Mouse (Mus musculus) kidney, postnatal 14 days (tissue): ENCODE measurements around the gene Slc26a9.
"Not testable (repeated sequence)": the region's sequence is repeated elsewhere in the genome, so short reads cannot be mapped to it uniquely, and the experiment has no call there.

Experiments used
- DNase-seq: peaks from one replicate; pipeline ENCODE4 v3.0.0; 2022; ENCODE audit warnings: mixed read lengths

Gene Slc26a9

GRCm38 (mm10) chr1:131770656-131771055 lies 26.8 kb downstream of the Slc26a9 start:
- peak; percentile 59 for DNase-seq

GRCm38 (mm10) chr1:131771440-131771839 lies 27.6 kb downstream of the Slc26a9 start:
- DNase-seq = no peak

DNA sequence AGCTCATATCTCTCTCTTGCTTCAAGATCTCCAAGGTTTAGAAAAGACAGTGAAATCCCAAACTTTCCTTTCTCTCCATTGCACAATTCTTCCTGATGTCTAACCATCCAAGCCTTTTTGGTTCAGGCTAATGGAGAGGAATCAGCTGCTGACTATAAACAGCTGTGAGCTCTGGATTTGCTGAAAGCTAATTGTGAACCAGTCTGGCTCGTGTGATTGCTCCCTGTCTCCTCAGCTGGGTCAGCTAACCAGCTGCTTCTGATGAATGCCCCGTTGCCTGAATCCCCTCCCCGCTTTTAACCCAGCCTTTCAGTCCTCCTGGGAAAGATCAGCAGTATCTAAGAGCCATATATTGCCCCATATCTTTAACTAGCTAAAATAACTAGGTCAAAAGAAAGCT lies 50.8 kb downstream of the Slc26a9 start:
- DNase-seq = no peak

DNA sequence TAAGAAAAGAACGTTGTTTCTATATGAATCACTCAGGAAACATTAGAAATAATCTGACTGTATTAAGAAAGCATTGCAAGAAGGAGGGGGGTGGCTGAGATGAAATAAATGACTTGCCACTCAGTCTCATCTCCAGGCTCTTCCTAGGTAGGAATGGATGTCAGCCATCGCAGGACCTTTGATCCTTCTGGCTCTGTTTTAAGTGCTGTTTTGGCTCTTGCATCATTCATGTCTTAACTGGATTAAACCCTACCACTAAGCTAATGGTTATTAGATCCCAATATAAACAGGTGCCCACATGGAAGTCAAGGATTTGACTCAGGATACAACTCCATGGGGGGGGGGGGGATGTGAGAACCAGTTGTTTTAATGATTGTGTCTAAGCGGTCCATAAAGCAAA lies 51.3 kb downstream of the Slc26a9 start:
- DNase-seq = no peak

GRCm38 (mm10) chr1:131797202-131797909 lies 53.5 kb downstream of the Slc26a9 start, which contains the start of gene Pm20d1:
TSS of gene Pm20d1 (plus strand) at chr1:131797381.
- DNase-seq = peak; percentile 88

- DNase-seq = no peak
Observed at GRCm38 (mm10) chr1:131800001-131800400, 56.2 kb downstream of the Slc26a9 start.

- DNase-seq = no peak
Observed at GRCm38 (mm10) chr1:131801071-131801470, 57.2 kb downstream of the Slc26a9 start.

GRCm38 (mm10) chr1:131802652-131803051 lies 58.8 kb downstream of the Slc26a9 start:
- DNase-seq = no peak

- no peak for DNase-seq
Observed at GRCm38 (mm10) chr1:131804166-131804565, 60.3 kb downstream of the Slc26a9 start.

GRCm38 (mm10) chr1:131808986-131809385 lies 65.2 kb downstream of the Slc26a9 start:
- DNase-seq = no peak

GRCm38 (mm10) chr1:131809651-131810050 lies 65.8 kb downstream of the Slc26a9 start:
- no peak for DNase-seq

DNA sequence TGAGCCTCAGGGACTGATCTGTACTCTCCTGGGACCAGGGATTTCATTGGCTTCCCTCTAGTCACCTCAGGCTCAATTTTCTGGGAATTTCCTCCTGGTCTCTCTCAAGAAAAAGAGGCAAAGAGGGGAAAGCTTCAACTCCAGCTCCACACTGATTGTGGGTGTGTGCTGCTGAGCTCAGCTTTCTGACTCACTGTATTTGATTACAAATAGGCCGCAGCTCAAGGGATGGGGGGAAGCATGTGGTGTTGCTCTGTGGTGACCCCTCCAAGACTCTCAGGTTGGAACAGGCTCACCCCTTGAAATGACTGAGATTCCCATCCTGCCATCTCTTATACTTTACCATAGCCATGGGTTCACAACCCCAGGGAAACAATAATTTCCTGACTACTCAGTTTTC lies 67.6 kb downstream of the Slc26a9 start:
- no peak for DNase-seq

DNA sequence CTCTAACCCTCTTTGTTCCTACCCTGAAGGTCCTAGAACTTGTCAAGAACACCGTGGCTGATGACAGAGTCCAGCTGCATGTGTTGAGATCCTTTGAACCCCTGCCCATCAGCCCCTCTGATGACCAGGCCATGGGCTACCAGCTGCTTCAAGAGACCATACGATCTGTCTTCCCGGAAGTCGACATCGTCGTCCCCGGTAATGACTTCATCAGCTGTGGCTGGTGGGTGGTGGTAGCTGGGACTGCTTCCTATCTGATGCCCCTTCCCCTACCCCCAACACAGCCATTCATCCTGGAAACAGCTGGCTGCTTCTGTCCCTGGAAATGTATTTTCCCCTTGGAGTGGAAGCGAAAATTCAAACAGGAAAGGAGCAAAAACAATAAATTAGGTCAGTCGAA lies 68.2 kb downstream of the Slc26a9 start:
- DNase-seq = no peak

DNA sequence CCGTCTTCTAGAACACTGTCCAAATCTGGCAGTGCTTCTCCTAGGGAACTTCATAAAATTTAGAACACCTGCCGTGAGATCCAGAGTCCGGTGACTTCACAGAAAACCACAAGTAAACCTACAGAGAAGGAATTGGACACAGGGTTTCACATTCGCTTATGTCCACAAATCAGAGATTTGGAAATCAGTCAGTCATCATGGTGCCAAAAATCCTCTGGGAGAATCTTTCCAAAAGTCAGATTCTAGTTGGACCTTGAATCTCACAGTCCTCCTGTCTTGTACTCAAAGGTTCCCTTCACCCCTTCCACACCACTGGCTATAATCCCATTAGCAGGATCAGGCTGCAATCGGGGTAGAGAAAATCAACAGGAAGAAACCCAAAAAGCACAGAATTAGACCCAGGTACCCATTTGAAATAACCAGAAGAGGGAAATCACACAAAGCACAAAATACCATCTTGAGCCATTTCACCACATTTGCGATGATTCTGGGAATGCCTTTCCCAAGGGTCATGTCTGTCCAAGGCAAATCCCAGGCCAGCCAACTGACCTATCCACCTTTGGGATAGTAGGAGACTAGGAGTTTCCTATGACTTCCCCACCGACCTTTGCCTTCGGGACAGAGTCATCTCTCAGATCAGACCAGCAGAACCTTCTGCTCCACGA lies 68.9 kb downstream of the Slc26a9 start:
- no peak for DNase-seq

GRCm38 (mm10) chr1:131813731-131814130 lies 69.9 kb downstream of the Slc26a9 start:
- DNase-seq = no peak

DNA sequence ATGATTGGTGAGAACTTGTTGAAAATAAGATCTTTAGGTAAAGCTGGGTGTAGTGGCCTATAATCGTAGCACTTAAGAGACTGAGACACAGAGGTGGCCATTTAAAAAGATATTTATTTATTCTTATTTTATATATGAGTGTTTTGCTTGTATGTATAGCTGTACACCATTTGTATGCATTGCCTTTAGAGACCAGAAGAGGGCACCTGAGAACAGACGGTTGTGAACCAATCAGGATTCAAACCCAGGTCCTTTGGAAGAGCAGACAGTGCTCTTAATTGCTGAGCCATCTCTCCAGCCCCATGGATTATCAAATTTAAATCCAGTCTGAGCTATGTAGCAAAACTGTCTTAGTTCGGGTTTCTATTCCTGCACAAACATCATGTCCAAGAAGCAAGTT lies 70.4 kb downstream of the Slc26a9 start:
- no peak for DNase-seq

DNA sequence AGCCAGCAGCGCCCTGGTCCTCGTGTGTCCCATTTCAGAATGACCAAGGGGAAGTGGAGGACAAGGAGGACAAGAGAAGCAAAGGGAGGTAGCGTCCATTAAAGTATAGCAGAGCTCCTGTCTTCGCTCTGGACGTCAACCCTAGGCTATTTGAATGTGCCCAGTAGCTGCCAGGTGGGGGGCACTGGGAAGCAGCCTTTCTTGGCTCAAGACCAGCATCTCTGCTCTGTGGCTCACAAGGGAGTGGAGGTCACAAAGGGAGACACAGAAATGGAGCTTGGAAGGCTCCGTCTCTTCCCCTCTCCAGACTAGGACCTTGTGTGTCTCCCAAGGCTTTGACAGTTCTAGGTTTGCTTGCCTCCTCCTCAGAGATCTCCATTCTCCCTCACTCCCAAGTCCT lies 73.1 kb downstream of the Slc26a9 start:
- DNase-seq = no peak

DNA sequence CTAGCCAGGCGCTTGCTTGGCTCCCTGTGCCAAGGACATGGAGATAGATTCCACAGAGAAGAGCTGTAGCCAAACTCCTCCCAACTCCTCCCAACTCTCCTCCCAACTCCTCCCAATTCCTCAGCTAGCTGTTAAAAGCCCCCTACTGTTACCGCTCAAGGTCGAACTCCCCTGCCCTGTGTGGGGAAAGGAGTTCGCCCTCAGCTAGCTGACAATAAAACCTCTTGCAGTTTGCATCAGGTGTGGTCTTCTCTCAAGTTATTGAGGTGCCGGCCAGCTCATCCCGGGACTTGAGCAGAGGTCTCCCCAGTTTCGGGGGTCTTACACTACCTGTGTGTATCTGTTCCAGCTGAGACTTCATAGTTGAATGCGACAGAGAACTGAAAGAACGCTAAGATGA lies 76.5 kb downstream of the Slc26a9 start:
- not testable (repeated sequence) for DNase-seq

DNA sequence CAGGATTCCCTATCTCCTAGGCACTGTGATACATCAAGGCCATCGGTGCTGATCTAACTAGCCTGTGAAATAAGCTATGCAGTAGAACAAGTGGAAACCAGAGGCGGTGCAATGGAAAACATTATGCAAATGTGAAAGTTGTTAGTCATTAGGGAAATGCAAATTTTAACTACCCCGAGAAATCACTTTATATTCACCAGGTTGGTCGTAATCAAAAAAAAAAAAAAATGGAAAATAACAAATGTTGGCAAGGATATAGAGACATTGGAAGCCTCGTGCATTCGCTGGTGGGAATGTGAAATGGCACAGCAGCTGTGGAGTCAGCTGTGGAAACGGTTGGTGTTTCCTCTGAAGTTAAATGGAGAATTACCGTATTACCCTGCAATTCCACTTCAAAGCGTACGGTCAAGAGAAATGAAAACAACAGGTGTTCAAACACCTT lies 77.1 kb downstream of the Slc26a9 start:
- no peak for DNase-seq
